Mouse (Mus musculus): Measurements from ENCODE around the gene Phf19.

Phf19 gene

DNA sequence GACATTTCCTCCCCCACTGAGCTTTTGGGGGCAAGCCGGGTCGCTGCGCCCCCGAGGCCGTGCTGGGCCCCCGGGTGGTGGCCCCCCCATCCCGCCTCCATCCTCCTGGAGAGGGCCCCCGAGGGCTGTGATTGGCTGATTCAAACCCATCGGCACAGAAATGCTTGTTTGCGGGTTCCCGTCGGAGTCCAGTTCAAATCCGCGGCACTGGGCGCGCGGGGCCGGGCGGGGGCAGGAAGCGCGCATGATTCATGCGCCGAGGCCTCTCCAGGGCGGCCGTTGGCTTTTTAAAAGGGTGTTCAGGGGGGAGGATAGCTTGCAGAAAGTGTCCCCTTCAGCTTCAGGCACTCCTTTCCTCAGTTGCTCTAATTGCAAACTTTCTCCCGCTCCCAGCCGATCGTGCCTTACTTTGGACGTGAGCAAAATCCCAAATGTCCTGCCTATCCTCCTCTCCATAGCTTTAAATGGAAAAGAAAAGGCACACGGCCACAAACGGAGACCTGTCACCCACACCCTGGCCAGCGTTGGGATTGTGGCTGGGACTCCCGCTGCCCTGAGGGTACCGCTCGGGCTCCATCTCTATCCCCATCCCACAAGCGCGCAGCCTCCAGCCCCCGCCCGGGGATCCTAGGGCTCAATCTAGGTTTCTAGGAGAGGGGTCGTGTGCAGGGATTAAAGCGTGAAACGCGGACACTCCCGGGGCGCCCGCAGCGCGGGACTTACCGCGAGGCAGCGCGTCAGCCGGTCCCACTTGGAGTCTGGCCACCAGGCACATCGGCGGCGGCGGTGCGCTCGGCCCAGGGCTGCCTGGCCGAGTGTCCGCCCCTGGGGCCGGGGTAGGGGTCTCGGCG is at the start of gene Phf19:
Phf19 (minus strand) TSS at position 809 of the 851 bp plus-strand sequence.
- peak; percentile 40 to 45 for DNase-seq

GRCm38 (mm10) chr2:34963371-34963956 is 49.6 kb upstream of the Phf19 start:
- DNase-seq: no peak

GRCm38 (mm10) chr2:34962893-34963292 is 49.1 kb upstream of the Phf19 start:
- no peak for DNase-seq

DNA sequence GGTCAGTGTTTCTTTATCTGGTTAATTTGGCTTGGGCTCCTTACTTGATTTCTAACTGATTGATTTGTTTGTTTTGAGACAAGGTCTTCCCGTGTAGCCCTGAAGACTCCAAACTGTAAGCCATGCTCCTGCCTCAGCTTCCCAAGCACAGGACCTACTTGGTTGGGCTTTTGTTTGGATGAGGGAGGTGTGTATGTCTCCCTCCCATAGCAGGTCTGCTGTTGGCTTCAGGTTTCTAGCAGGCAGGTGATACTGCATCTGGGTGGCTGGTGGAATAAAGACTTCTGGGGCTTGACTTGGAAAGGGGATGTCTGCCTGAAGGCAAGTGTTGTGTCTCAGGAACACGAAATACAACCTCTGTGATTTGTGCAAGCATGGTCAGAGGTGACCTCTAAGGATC is 48.4 kb upstream of the Phf19 start:
- DNase-seq: no peak

DNA sequence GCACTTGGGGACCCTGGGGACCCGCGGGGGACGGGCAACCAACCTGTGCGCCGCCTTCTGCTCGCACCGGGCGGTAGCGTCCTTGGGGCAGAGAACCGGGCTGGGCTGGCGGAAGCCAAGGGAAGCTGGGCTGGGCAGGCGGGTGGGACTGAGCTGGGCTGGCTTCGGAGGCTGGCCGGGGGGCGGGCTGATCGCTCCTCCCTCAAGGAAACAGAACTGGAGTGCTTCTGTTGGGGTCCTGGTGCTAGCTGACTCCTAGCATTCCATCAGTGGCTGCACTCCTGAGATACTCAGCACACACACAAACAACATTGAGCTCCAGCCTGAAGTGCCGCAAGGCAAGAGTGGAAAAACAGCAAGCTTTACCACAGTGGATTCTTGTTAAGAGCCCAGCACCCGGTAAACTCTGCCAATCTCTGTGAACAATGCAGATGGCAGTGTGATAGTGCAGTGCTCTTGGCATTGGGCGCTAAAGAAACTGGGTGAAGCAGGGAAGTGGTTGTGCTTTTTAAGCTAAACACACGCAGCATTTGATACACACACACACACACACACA is 47.7 kb upstream of the Phf19 start, which contains the start of gene Traf1:
Traf1 (minus strand) TSS at position 292 of the 556 bp plus-strand sequence.
- DNase-seq: peak in 1 of 2 experiments; percentile 34

DNA sequence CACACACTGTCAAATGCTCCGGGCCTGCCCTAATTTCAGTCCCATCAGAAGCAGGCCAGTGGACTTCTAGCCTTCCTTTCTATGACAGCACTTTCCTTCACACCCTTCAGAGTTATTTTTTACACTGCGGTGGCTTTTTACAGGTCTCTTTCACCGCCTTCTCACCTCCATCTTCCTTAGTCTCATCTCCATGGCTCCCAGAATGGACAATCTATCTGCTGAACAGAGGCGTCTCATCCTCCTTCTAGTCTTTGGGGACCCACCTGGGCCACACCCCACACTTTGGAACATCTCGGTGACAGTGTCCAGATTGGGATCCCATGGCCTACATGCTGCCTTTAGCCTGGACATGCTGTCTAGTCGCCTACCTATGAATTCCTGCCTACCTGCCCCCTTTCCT is 47.1 kb upstream of the Phf19 start:
- DNase-seq: no peak

GRCm38 (mm10) chr2:34960466-34960865 is 46.6 kb upstream of the Phf19 start:
- no peak for DNase-seq

- DNase-seq: no peak
Measured at GRCm38 (mm10) chr2:34958582-34958981, 44.8 kb upstream of the Phf19 start.

- DNase-seq: no peak
Measured at GRCm38 (mm10) chr2:34958036-34958435, 44.2 kb upstream of the Phf19 start.

DNA sequence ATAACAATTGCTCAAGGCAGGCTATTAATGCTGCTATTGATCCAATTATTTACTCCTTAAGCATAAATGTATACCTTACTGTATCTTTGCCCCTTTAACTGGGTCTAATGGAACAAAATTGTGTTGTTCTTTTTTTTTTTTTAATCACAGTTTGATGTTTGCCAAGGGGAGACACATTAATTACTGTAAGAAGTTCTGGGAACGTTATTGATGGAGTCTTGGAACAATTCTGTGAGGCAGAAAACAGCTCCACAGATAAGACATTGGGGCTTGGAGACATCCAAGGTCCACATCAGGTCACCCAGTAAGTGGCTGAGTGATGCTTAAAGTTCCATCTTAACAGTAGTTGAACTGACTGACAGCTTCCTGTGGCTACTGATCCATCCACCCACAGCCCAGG is 43.6 kb upstream of the Phf19 start:
- no peak for DNase-seq

GRCm38 (mm10) chr2:34956941-34957340 is 43.1 kb upstream of the Phf19 start:
- DNase-seq: no peak

- no peak for DNase-seq
Measured at GRCm38 (mm10) chr2:34954344-34954743, 40.5 kb upstream of the Phf19 start.

- no peak for DNase-seq
Measured at GRCm38 (mm10) chr2:34953547-34954116, 39.8 kb upstream of the Phf19 start.

GRCm38 (mm10) chr2:34953018-34953417 is 39.2 kb upstream of the Phf19 start:
- no peak for DNase-seq

DNA sequence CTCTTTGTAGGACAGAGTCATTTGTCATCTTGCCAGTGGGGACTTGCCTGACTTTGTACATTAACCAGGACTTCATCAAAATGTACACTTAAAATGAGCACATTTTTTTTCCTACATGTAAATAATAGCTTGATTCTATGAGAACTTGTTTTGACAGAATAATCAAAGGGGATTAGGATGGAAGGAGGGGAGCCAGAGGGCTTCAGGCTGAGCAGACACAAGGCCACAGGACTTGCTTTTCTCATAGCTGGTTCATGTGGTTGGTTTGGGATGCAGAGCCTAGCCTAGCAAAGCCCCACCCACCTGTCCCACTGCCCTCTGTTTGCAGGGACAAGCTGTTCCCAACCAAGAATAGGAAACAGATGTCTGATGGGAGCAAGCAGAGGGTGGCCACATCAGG is 37.6 kb upstream of the Phf19 start:
- DNase-seq: no peak

DNA sequence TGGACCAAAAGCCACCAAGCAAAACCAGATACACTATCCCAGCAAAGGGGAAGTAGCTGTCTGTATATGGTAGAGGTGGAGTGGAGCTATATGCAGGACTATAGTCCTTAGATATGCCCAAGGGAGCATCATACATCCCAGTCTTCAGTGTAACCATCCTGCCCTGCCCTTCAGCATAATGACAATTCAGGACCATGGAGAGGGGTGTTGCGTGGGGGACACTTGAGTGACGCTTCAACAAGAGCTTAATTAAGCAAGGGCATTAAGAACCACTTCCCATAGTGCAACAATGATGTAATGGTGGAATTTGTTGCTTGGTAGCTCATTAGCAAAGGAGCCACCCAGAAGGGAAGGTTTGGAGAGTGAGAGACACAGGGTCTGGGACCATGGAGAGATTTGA is 34.8 kb upstream of the Phf19 start:
- DNase-seq: no peak

DNA sequence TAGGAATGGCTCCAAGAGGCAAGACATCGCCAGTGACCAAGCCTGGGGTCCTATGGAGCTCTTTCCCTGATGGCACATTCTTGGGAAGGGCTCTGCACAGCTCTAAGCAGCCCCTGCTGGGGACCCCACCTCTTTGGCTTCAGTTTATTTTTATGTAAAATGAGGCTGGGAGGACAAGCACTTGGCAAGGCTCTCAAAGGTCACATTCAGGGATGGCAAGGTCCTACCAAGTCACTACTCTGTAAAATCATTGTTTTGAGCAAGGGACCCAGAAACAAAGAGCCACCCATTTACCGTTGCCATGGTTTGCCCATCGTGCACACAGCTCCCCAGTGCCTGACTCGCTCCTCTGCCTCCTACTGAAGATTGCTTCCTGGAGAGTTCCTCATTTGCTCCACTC is 32.2 kb upstream of the Phf19 start:
- no peak for DNase-seq

GRCm38 (mm10) chr2:34945580-34945979 is 31.8 kb upstream of the Phf19 start:
- no peak for DNase-seq

DNA sequence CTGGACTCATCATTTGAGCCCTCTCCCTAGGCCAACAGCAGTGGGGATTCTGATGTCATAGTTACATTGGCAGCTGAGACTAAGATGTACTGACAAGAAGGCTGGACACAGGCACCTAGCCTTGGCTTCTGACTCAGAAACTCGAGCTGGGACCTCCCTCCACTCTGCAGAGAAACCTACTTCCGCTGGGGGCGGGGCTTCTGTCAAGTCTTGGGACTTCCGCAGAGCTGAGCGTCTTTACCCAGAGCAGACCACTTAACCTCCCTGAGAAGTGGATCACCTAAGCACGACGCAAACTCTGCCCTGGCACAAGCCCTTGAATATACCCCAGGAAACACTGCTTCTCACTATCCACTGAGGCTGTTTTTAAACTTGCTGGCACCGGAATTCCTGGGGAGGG is 30.9 kb upstream of the Phf19 start:
- DNase-seq: peak; percentile 26 to 37

DNA sequence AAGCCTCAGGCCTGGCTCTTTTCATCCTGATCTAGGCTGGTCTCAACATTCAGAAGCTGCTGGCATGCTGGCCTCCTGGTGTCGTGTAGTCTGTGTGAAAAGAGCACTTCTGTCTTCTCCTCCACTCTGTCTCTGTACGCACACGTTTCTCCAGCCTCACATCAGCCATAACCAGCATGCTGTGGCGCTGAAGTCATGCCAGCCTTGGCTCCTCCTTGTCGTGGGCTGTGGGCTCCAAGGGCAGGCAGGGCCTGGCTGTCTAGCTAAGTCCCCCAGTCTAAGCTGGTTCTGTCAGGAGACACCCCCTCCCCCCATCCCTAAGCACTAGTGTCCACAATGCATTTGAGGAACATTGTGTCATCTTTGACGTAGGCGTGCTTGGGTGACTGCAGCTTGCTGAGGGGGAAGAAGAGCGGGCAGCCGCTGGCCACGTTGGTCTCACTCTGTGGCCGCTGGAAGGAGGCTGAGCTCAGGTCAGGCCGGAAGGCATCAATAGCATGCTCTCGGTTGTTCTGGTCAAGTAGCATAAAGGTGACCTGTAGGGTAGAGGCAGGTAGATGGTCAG is 29.8 kb upstream of the Phf19 start:
- DNase-seq: peak; percentile 66 to 70

GRCm38 (mm10) chr2:34941061-34941675 is 27.3 kb upstream of the Phf19 start:
- DNase-seq: peak in 1 of 2 experiments; percentile 44

DNA sequence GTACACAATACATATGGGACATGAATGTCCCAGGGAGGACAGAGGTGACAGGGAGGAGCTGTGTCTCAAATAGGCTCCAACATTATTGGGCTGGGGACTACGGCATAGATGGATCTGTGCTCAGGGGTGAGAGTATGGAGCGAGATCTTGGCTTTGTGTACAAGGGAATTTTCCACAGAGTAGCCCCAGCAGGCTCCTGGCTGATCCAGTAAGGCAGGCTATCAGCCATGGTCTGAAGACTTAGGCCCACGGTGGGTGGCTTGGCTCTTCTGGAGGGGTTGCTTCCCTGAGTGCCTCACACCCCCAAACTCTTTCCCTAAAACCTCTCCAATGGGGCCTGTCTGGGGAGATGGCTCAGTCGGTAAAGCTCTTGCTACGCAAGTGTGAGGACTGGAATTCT is 26.4 kb upstream of the Phf19 start:
- DNase-seq: peak; percentile 75 to 85
